Mouse (Mus musculus) hindbrain, embryonic 10.5 days (tissue): ENCODE data around the gene Calm1. TPM values are rescaled to one million over a fixed set of nuclear protein-coding genes. Genes with fewer than 3 reads are reported as not detected.

ENCODE experiments used
- DNase-seq: peaks from one replicate; pipeline ENCODE4 v3.0.0-alpha.2; 2017; ENCODE audit warnings: low spot score
- H3K27ac ChIP-seq: fragments of 300-500 bp; sonication (generic); 2 replicates; pipeline ENCODE4 v1.5.1; 2016; ENCODE audit warnings: mild to moderate bottlenecking, moderate library complexity
- H3K27me3 ChIP-seq: fragments of 300-500 bp; sonication (generic); 2 replicates; pipeline ENCODE4 v1.6.1; 2016; ENCODE audit warnings: mild to moderate bottlenecking; ENCODE audit not compliant: poor library complexity, insufficient read depth, severe bottlenecking
- H3K36me3 ChIP-seq: fragments of 300-500 bp; sonication (generic); 2 replicates; pipeline ENCODE4 v1.6.1; 2016; ENCODE audit warnings: mild to moderate bottlenecking, moderate library complexity
- H3K4me1 ChIP-seq: fragments of 300-500 bp; sonication (generic); replicated peaks from 2 replicates; pipeline ENCODE4 v1.6.1; 2016; ENCODE audit warnings: mild to moderate bottlenecking
- H3K4me3 ChIP-seq: fragments of 300-500 bp; sonication (generic); 2 replicates; pipeline ENCODE4 v1.5.1; 2016; ENCODE audit warnings: mild to moderate bottlenecking, moderate library complexity
- H3K9me3 ChIP-seq: fragments of 300-500 bp; sonication (generic); 2 replicates; pipeline ENCODE4 v1.6.1; 2016; ENCODE audit warnings: mild to moderate bottlenecking, moderate library complexity
- WGBS: fragments of 180-500 bp; shearing (Covaris S2); methylation state at CpG from one replicate; pipeline ENCODE4 v1.1.7; 2016; 5-methylcytosine and 5-hydroxymethylcytosine counted together
- polyA plus RNA-seq: library from polyadenylated mRNA; unstranded; fragments of >200 nt; fragmentation: Nextera tagmentation; extraction: Ambion mirVana; gene quantifications from 2 replicates; pipeline ENCODE4 v1.2.1, GENCODE M21; 2016

Gene Calm1
- polyA plus RNA-seq: 1,379 and 1,527 TPM in 2 replicates

DNA sequence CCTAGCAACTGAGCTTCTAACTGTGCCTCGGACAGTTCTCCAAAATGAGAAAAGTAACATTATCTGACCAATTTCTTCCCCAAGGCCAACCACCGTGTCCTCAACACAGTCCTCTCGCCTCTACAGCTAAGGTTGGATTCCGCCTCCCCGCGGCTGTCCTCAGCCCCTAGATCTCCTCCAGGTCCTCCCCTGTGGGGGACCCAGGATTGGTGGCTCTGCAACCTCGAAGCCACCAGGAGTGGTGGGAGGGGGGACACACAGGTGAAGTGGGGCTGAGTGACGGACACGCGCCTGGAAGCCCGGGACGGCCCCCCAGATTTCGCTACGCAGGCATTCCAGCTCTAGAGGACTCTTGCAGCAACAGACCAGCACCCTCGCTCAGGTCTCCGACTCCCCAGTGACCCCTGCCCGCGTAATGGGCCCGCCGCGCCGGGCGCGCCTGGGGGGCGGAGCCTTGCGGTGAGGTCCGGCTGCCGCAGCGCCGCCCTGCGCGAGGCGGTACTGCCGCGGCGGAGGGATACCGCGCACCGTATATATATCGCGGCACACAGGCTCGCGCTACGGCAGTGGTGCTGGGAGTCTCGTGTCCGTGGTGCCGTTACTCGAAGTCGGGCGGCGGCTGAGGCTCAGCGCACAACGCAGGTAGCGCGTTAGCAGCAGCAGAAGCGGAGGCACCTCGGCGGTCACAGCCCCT, at the start of gene Calm1:
Gene Calm1, plus strand, starts transcription at position 469 of the 694 bp plus-strand sequence.
- under 1% methylated on average over 58 of the region's 58 CpGs for WGBS

DNA sequence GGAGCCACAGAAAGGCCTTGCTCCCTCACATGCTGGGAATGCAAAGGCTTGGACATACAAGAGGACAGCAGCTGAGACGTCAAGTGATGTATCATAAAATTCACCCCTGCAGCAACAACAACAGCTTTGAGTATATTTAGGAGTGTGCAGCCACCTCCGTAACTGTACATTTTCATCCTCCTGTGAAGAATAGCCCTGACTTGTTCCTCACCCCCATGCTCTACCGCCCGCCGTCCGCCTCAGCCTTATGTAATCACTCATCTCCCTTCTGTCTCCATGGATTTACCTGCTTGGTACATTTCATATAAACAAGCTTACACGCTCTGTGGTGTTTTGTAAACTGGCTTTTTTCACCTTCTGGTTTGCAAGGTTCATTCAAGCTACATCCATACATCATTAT, 46.8 kb upstream of the Calm1 start:
- WGBS: 94% methylated on average over 7 of the region's 7 CpGs
- no peaks in the 10 kb centered on the region for H3K4me1 ChIP-seq
- no peak overlapping the region for H3K4me3 ChIP-seq
- H3K27me3 ChIP-seq: no peaks in the 10 kb centered on the region
- no peak for DNase-seq
- no peaks in the 10 kb centered on the region for H3K9me3 ChIP-seq
- peaks cover 48% of the 10 kb centered on the region for H3K36me3 ChIP-seq
- H3K27ac ChIP-seq: no peak overlapping the region

More for the DNA sequence above, at the start of gene Calm1:
- H3K4me3 ChIP-seq: peak within 1 kb of the TSS; percentile 100
- H3K9me3 ChIP-seq: no peaks in the 10 kb centered on the region
- H3K27me3 ChIP-seq: no peaks in the 10 kb centered on the region
- H3K27ac ChIP-seq: peak within 1 kb of the TSS; percentile 96
- peaks cover 34% of the 10 kb centered on the region for H3K4me1 ChIP-seq
- DNase-seq: peak; percentile 94
- peaks cover 19% of the 10 kb centered on the region for H3K36me3 ChIP-seq

DNA sequence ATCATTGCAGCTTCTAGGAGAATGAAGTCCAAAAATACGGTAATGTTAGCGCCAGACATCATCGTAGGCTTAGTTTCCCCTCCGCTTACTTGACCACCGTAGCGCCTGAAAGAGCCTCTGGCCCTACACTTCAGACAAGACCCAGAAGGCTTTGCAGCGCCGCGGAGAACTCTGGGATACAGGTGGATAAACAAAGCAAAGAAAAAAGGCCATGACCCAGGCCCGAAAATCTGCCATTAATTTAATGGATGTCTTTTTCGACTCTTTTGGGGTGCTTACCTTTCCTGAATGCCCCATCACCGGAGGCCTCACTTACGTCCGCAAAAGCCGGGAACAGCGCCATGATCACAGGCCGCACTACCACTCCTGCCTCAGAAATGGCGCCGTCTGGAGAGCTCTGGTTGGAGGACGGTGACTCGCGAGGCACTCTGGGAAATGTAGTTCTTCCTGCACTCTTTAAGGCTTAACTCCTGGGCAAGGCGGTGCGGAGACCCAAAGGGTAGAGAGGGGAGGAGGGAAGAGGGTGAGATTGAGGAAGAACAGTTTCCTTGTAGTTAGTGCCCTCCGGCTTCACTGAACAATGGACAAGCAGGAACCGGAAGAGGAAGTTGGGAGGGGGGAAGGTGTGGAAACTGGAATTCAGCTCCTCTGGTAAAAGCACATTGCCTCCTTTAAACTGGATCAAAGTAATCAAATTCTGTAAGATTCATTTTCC, 39.8 kb upstream of the Calm1 start, which contains the start of gene Nrde2:
Gene Nrde2, minus strand, starts transcription at position 393 of the 715 bp plus-strand sequence.
- Histone ChIP-seq H3K36me3 (peaks cover 6% of the 10 kb centered on the region; the same call in 1 of the 2 replicates), H3K27me3 (no peaks in the 10 kb centered on the region), H3K4me1 (peaks cover 8% of the 10 kb centered on the region), H3K27ac (peak within 1 kb of the TSS; percentile 95), H3K4me3 (peak within 1 kb of the TSS; percentile 62), H3K9me3 (no peaks in the 10 kb centered on the region)
- DNase-seq: peak; percentile 92
- WGBS: under 1% methylated on average over 26 of the region's 26 CpGs

DNA sequence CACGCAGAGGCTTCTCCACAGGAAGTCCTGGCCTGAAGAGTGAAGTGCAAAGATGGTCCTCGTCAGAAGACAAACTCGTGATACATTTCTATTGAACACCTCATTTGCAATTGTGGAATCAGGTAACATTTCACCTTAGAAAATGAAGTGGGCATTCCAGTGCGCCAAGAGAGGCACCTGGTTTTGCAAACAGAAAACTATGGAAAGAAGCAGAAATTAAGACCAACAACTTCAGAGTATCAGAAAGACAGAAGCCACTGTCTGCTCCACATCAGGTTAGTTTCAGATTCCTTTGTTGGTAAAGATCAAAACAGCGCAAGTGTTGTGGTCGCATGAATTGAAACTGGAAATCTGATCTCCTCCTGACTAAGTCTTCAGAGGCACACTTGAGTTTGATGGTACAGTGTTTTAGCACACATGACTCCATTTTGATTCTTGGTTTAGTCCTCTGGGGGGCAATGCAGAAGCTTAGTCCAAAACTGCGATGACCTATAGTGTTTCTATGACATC, 34.2 kb upstream of the Calm1 start:
- no peak for DNase-seq
- Histone ChIP-seq H3K4me1 (peaks cover 13% of the 10 kb centered on the region), H3K4me3 (no peak overlapping the region), H3K9me3 (no peaks in the 10 kb centered on the region), H3K27me3 (no peaks in the 10 kb centered on the region), H3K27ac (no peak overlapping the region), H3K36me3 (no peaks in the 10 kb centered on the region)
- WGBS: 73% methylated on average over 7 of the region's 7 CpGs

DNA sequence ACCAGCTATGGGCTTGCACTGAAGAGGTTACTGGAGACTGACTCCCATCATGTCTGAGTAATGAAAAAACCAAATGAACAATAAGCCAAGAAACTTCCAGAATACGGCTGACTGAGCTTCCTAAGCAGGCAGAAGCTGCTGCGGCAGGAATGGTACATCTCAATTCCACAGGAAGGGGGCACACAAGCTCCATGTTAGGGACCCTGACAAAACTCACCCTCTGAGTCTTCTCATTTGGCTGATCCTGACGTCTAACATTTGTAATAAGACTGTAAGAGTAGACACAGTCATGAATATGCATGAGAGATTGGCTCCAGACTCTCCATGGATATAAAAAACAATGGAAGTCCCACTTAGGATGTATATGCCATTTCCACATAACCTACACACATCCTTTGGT, 33.1 kb upstream of the Calm1 start:
- peak; percentile 47 for DNase-seq
- H3K27ac ChIP-seq: no peak overlapping the region
- no peak overlapping the region for H3K4me3 ChIP-seq
- peaks cover 13% of the 10 kb centered on the region for H3K4me1 ChIP-seq
- 30% methylated on average over 3 of the region's 3 CpGs for WGBS
- no peaks in the 10 kb centered on the region for H3K36me3 ChIP-seq
- H3K9me3 ChIP-seq: no peaks in the 10 kb centered on the region
- no peaks in the 10 kb centered on the region for H3K27me3 ChIP-seq

DNA sequence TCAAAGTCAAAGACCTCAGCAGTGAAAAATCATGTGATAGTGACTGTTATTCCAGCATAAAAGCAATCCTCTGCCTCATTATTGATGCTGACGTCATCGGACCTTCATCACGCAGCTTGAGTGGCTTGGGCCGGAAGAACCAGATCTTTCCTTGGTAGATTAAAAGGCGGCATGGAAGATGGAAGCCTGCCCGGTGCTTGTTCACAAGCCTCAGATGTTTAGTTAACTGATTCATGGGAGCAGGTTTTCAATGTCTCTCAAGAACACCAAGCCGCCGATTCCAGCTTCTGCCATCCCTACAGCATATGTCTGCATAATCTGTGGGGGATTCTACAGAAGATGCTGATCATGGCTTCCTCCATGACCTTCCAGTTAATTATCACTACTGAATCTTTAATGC, 32.3 kb upstream of the Calm1 start:
- 88% methylated on average over 8 of the region's 8 CpGs for WGBS
- Histone ChIP-seq H3K9me3 (no peaks in the 10 kb centered on the region), H3K36me3 (no peaks in the 10 kb centered on the region), H3K4me3 (no peak overlapping the region), H3K27me3 (no peaks in the 10 kb centered on the region), H3K4me1 (peaks cover 13% of the 10 kb centered on the region), H3K27ac (no peak overlapping the region)
- no peak for DNase-seq

DNA sequence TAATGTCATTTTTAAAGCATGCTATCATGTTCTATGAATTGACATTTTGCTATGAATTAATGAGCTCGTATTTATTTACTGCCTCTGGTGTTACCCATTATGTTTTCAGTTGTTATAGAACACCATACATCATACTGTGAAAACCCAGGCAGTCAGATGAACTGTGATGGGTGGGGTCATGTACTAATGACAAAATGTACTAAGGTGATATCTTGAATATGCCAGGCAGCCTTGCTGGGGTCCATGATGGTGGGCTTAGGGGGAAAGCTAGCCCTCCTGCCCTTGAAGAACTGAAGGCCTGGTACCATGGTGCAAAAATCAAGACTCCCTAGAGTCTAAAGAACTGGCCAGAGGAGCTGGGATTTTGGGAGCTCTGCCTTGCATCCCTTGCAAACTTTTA, 31.7 kb upstream of the Calm1 start:
- H3K4me3 ChIP-seq: no peak overlapping the region; the same call in 1 of the 2 replicates
- no peaks in the 10 kb centered on the region for H3K9me3 ChIP-seq
- no peaks in the 10 kb centered on the region for H3K36me3 ChIP-seq
- peak overlapping the region; percentile 82 for H3K27ac ChIP-seq
- H3K27me3 ChIP-seq: no peaks in the 10 kb centered on the region
- no peak for DNase-seq
- H3K4me1 ChIP-seq: peaks cover 13% of the 10 kb centered on the region
- 90% methylated on average over 1 of the region's 1 CpGs for WGBS

DNA sequence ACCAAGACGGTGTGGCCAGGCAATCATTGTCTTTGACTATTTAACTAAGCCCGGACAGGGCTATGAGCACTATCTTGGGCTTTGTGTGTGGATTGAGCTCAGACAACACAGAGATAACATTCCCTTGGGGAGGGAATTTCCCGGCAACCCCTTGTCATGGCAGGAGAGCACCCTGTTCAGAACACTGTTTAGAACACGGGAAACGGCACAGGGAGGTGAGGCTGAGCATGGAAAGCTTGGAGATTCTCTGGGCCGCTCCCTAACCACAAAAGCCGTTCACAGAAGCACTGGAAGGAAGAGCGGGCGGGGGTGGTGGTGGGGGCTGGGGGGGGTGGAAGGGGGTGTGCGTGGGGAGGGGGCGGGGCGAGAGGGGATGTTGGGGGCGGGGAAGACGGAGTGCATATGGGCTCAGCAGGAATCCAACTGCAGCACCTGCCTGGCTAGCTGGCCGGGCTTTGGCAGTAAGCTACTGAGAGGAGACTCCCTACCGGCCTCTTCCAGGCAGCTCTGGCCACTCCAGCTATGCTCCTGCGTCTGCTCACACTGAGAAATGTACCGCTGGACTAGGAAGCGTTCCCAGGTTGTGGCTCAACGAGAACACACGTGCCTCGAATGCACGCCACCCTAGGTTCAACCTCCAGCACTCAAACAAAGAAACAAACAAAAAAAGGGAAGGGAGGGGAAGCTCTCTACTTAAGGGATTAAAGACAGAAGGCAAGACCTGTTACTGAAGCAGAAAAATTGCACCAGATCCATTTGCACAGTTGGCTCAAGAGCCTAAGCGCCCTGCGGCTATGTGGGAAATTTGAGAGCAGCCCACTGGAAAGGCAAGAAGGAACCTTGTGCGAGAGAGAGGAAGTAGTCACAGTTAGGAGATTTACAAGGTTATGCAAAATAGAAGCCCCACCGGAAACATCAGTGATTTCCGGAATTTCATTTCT, 31.0 kb upstream of the Calm1 start:
- Histone ChIP-seq H3K9me3 (no peaks in the 10 kb centered on the region), H3K4me1 (peaks cover 13% of the 10 kb centered on the region), H3K27me3 (no peaks in the 10 kb centered on the region), H3K4me3 (peak overlapping the region; percentile 43), H3K27ac (peak overlapping the region; percentile 82), H3K36me3 (no peaks in the 10 kb centered on the region)
- peak; percentile 51 for DNase-seq
- 19% methylated on average over 28 of the region's 28 CpGs for WGBS

DNA sequence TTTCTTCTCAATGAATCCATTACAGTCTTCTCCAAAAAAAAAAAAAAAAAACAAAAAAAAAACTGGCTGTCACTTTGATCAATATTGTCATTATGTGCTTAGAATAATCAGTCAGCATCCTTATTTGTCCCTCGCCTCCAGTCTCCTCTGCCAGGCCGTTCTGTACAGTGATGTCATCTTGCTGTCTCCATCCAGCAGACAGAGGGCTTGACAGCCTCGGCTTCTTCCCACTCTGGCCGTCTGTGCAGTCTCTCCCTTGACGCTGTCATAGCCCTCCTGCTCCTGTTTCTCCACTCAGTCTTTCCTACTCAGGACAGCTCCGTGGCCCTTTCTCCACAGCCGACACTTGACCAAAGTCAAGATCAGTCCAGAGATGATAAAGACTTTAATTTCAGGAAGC, 26.8 kb upstream of the Calm1 start:
- WGBS: 76% methylated on average over 7 of the region's 7 CpGs
- Histone ChIP-seq H3K27ac (no peak overlapping the region), H3K4me3 (no peak overlapping the region), H3K36me3 (no peaks in the 10 kb centered on the region), H3K9me3 (no peaks in the 10 kb centered on the region), H3K4me1 (peaks cover 17% of the 10 kb centered on the region), H3K27me3 (no peaks in the 10 kb centered on the region)
- DNase-seq: no peak

DNA sequence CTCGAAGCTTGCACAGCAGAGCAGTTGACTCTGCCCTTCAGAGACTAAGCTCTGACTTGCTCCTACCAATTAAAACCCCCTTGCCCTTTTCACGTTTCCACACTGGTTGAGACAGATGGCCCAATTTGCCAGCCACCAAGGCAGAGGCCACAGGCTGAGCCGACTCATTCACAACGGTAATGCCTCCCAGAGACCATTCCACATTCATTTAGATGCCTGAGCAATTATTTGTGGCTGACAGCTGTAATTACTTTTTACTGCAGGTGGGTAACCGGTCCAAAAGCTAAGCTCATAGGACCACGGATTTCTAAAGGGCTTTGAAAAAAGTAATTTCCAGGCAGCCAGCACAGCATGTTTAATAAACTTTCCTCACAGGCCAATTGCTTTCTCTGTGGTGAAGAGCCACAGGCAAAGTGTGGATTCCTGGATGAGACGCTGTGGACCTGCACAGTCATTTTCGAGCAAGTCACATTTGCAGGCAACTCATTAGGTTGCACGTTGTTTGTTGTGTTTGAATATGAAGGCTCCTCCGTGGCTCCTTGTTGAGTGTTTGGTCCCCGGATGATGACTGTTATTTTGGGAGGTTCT, 22.7 kb upstream of the Calm1 start:
- Histone ChIP-seq H3K27ac (no peak overlapping the region), H3K4me1 (peaks cover 14% of the 10 kb centered on the region), H3K9me3 (no peaks in the 10 kb centered on the region), H3K36me3 (no peaks in the 10 kb centered on the region), H3K27me3 (no peaks in the 10 kb centered on the region), H3K4me3 (no peak overlapping the region)
- WGBS: 70% methylated on average over 11 of the region's 11 CpGs
- DNase-seq: no peak

DNA sequence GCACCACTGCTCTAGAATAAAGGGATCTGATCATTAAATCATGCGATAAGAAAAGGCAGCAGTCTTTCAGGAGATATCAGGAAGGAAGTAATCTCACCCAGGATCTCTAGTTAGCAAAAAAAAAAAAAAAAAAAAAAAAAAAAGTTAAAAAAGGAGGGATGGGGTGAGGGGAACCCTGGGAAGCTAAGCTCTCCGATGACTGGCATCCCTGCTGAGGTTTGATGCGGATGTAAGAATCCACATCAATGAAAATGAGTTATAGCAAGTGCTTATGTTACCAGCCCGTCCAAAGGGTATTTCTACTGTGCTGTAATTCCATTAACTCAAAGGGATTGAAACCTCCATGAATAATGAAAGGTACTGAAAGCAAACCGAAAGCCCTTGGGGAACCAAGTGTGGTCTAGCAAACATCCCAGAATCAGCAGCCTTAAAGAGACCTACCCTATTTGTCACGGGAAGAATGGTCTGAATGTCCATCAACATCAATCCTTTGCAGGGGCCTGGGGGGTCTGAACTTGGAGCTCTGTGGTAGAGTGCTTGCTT, 20.3 kb upstream of the Calm1 start:
- H3K27ac ChIP-seq: no peak overlapping the region
- no peaks in the 10 kb centered on the region for H3K27me3 ChIP-seq
- H3K9me3 ChIP-seq: no peaks in the 10 kb centered on the region; the same call in 1 of the 2 replicates
- H3K36me3 ChIP-seq: no peaks in the 10 kb centered on the region
- no peak overlapping the region for H3K4me3 ChIP-seq
- DNase-seq: no peak
- WGBS: 49% methylated on average over 6 of the region's 6 CpGs
- peaks cover 14% of the 10 kb centered on the region for H3K4me1 ChIP-seq

DNA sequence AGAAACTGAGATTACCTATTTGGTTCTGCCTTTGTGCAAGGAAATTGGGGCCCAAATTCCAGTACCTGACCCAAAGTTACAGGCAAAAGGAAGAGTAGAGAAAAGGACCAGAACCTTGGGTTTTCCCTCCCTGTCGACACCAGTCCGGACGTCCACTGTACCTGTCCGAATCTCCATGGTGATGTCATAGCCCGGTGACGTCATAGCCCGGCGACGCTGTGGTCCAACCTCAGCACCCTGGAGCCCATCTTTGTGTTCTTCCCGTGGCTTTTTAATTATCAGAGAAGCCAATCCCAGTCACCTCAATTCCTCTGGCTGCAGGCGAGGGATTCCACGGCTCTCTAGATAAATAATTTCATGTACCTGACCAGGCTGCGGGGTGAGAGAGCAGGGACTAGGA, 18.4 kb upstream of the Calm1 start:
- no peak overlapping the region for H3K27ac ChIP-seq
- H3K9me3 ChIP-seq: no peaks in the 10 kb centered on the region; the same call in 1 of the 2 replicates
- no peaks in the 10 kb centered on the region for H3K27me3 ChIP-seq
- 91% methylated on average over 13 of the region's 13 CpGs for WGBS
- peaks cover 16% of the 10 kb centered on the region for H3K4me1 ChIP-seq
- no peak for DNase-seq
- no peaks in the 10 kb centered on the region for H3K36me3 ChIP-seq
- H3K4me3 ChIP-seq: no peak overlapping the region
